In genomic region chr19:42085690-42086089, GRCm38 (mm10) we compare ENCODE assay signal across 7 mouse cellular contexts. TPM values are rescaled to one million over a fixed set of nuclear protein-coding genes. Genes with fewer than 3 reads are reported as not detected.
DNase-seq lines count a peak whose midpoint lies in the region; ATAC-seq and TF ChIP-seq lines count a peak whose summit lies in the region.

No protein-coding gene starts in this region.

- no peaks in the 10 kb centered on the region for H3K9me3 ChIP-seq in forebrain, embryonic 12.5 days
- H3K9me3 ChIP-seq in limb, embryonic 13.5 days = no peaks in the 10 kb centered on the region

- H3K4me1 ChIP-seq in lung, adult 2 months (ENCODE audit: control insufficient read depth, insufficient read depth, low read length) = 0 out of 2 replicates have a peak, but pooled peaks cover 2% of the 10 kb centered on the region
- H3K4me1 ChIP-seq in forebrain, embryonic 12.5 days = peaks cover 19% of the 10 kb centered on the region
- peaks cover 13% of the 10 kb centered on the region for H3K4me1 ChIP-seq in limb, embryonic 13.5 days
- peaks cover 11% of the 10 kb centered on the region for H3K4me1 ChIP-seq in small intestine, adult 2 months (ENCODE audit: control insufficient read depth, insufficient read depth, insufficient read length, low read length)

- peak overlapping the region; percentile 79 for H3K27ac ChIP-seq in forebrain, embryonic 12.5 days
- H3K27ac ChIP-seq in limb, embryonic 13.5 days = no peak overlapping the region
- H3K27ac ChIP-seq in small intestine, adult 2 months (ENCODE audit: insufficient read depth, low read depth, low read length) = no peak overlapping the region

- peak; percentile 1; the same call in 1 of the 2 replicates for ATAC-seq in forebrain, embryonic 12.5 days (ENCODE audit: low FRiP score)
- no peak for ATAC-seq in limb, embryonic 13.5 days (ENCODE audit: low FRiP score, low read depth)

- no peak for TF ChIP-seq CTCF in lung, adult 2 months (IDR thresholded peaks at IDR 0.05; ENCODE audit: insufficient read depth, low read length)
- TF ChIP-seq CTCF in small intestine, adult 2 months (IDR thresholded peaks at IDR 0.05; ENCODE audit: extremely low read depth, insufficient read length, insufficient replicate concordance, low read depth, low read length) = no peak

- no peaks in the 10 kb centered on the region for H3K36me3 ChIP-seq in forebrain, embryonic 12.5 days (replicated peaks)
- H3K36me3 ChIP-seq in limb, embryonic 13.5 days = no peaks in the 10 kb centered on the region
- no peaks in the 10 kb centered on the region for H3K36me3 ChIP-seq in small intestine, adult 2 months (ENCODE audit: control insufficient read depth, insufficient read depth, low read length)

- TF ChIP-seq POLR2A in lung, adult 2 months (IDR thresholded peaks at IDR 0.05; ENCODE audit: borderline replicate concordance, extremely low read depth, low read depth, low read length) = no peak
- TF ChIP-seq POLR2A in small intestine, adult 2 months (IDR thresholded peaks at IDR 0.05; ENCODE audit: low read depth, low read length) = no peak

- H3K4me2 ChIP-seq in forebrain, embryonic 12.5 days = peak overlapping the region; percentile 88
- peak overlapping the region; percentile 84 for H3K4me2 ChIP-seq in limb, embryonic 13.5 days (replicated peaks)

- no peaks in the 10 kb centered on the region for H3K27me3 ChIP-seq in forebrain, embryonic 12.5 days
- H3K27me3 ChIP-seq in limb, embryonic 13.5 days = no peaks in the 10 kb centered on the region
- 0 out of 2 replicates have a peak, but pooled peaks cover 4% of the 10 kb centered on the region for H3K27me3 ChIP-seq in small intestine, adult 2 months (ENCODE audit: control insufficient read depth, insufficient read depth, low read length)

- no peak for DNase-seq in lung, adult 2 months
- DNase-seq in lung, postnatal 14 days = no peak
- no peak for DNase-seq in gastrocnemius, postnatal 4 days (ENCODE audit: low spot score in 2 of 2)
- DNase-seq in ovary, adult 18-20 months (ENCODE audit: low spot score) = no peak

- WGBS in lung, adult 2 months = 11% methylated on average over 10 of the region's 10 CpGs
- WGBS in forebrain, embryonic 12.5 days = 10% methylated on average over 10 of the region's 10 CpGs
- 7% methylated on average over 10 of the region's 10 CpGs for WGBS in limb, embryonic 13.5 days
- 11% methylated on average over 10 of the region's 10 CpGs for WGBS in small intestine, adult 2 months

- H3K9ac ChIP-seq in forebrain, embryonic 12.5 days = peak overlapping the region; percentile 73
- H3K9ac ChIP-seq in limb, embryonic 13.5 days = peak overlapping the region; percentile 77

- peak overlapping the region; percentile 63 for H3K4me3 ChIP-seq in lung, adult 2 months (replicated peaks; ENCODE audit: extremely low read depth, low read depth, low read length)
- H3K4me3 ChIP-seq in forebrain, embryonic 12.5 days (replicated peaks) = peak overlapping the region; percentile 82
- H3K4me3 ChIP-seq in limb, embryonic 13.5 days = peak overlapping the region; percentile 77
- H3K4me3 ChIP-seq in small intestine, adult 2 months (ENCODE audit: low read depth, low read length) = peak overlapping the region; percentile 59

RNA-seq across cellular contexts. Expression of gene Morn4, which starts 0.5 kb away (rescaled TPM):
- 7.1 and 9.0 TPM in 2 replicates for polyA plus RNA-seq in lung, adult 2 months (2012; rRNA removed)
- 73.4 and 75.1 TPM in 2 replicates for polyA plus RNA-seq in forebrain, embryonic 12.5 days (2016; fragmentation: Nextera tagmentation; extraction: Ambion mirVana)
- polyA plus RNA-seq in limb, embryonic 13.5 days (2015; fragmentation: Nextera tagmentation; extraction: Ambion mirVana) = 32.1 and 34.5 TPM in 2 replicates
- 0.46 and 1.4 TPM in 2 replicates for polyA plus RNA-seq in small intestine, adult 2 months (2012; rRNA removed)
- total RNA-seq in gastrocnemius, postnatal 4 days (2021) = 1 to 10 TPM; 2.0 to 2.5 TPM

RNA-seq across cellular contexts. Expression of gene Pi4k2a, which starts 4.6 kb away (rescaled TPM):
- polyA plus RNA-seq in lung, adult 2 months (2012; rRNA removed) = 29.1 and 34.8 TPM in 2 replicates
- 31.0 and 32.0 TPM in 2 replicates for polyA plus RNA-seq in forebrain, embryonic 12.5 days (2016; fragmentation: Nextera tagmentation; extraction: Ambion mirVana)
- polyA plus RNA-seq in limb, embryonic 13.5 days (2015; fragmentation: Nextera tagmentation; extraction: Ambion mirVana) = 29.0 and 29.6 TPM in 2 replicates
- 12.8 and 33.2 TPM in 2 replicates for polyA plus RNA-seq in small intestine, adult 2 months (2012; rRNA removed)
- total RNA-seq in gastrocnemius, postnatal 4 days (2021) = 10 to 100 TPM; 18.5 to 21.5 TPM

RNA-seq across cellular contexts. Expression of gene 4933411K16Rik, which starts 33.6 kb away (rescaled TPM):
- 1.1 and 1.4 TPM in 2 replicates for polyA plus RNA-seq in lung, adult 2 months (2012; rRNA removed)
- 0.14 TPM in 2 replicates for polyA plus RNA-seq in forebrain, embryonic 12.5 days (2016; fragmentation: Nextera tagmentation; extraction: Ambion mirVana)
- 0.17 TPM in 1 of 2 replicates, not detected in the other for polyA plus RNA-seq in limb, embryonic 13.5 days (2015; fragmentation: Nextera tagmentation; extraction: Ambion mirVana)
- polyA plus RNA-seq in small intestine, adult 2 months (2012; rRNA removed) = 0.06 TPM in 1 of 2 replicates, not detected in the other
- total RNA-seq in gastrocnemius, postnatal 4 days (2021) = under 1 TPM; 0.75 to 0.91 TPM

RNA-seq across cellular contexts. Expression of gene Hoga1, which starts 40.3 kb away (rescaled TPM):
- 7.6 and 8.7 TPM in 2 replicates for polyA plus RNA-seq in lung, adult 2 months (2012; rRNA removed)
- 1.1 and 1.5 TPM in 2 replicates for polyA plus RNA-seq in forebrain, embryonic 12.5 days (2016; fragmentation: Nextera tagmentation; extraction: Ambion mirVana)
- polyA plus RNA-seq in limb, embryonic 13.5 days (2015; fragmentation: Nextera tagmentation; extraction: Ambion mirVana) = 1.6 and 1.7 TPM in 2 replicates
- 0.76 and 2.2 TPM in 2 replicates for polyA plus RNA-seq in small intestine, adult 2 months (2012; rRNA removed)
- total RNA-seq in gastrocnemius, postnatal 4 days (2021) = 1 to 10 TPM; 7.1 to 8.8 TPM

RNA-seq across cellular contexts. Expression of gene Avpi1, which starts 43.2 kb away (rescaled TPM):
- polyA plus RNA-seq in lung, adult 2 months (2012; rRNA removed) = 46.8 and 69.6 TPM in 2 replicates
- 10.4 and 10.5 TPM in 2 replicates for polyA plus RNA-seq in forebrain, embryonic 12.5 days (2016; fragmentation: Nextera tagmentation; extraction: Ambion mirVana)
- 28.7 and 33.6 TPM in 2 replicates for polyA plus RNA-seq in limb, embryonic 13.5 days (2015; fragmentation: Nextera tagmentation; extraction: Ambion mirVana)
- polyA plus RNA-seq in small intestine, adult 2 months (2012; rRNA removed) = 6.9 and 13.6 TPM in 2 replicates
- total RNA-seq in gastrocnemius, postnatal 4 days (2021) = 10 to 100 TPM; 11.5 to 11.8 TPM
